Mouse (Mus musculus) liver, postnatal 0 days (tissue): ENCODE data around the gene Grhpr.

Source experiments
- CTCF ChIP-seq: sonication (generic); IDR thresholded peaks from 2 replicates; pipeline ENCODE4 v1.5.1; 2016; ENCODE audit warnings: antibody characterized with exemption, low read depth
- EP300 ChIP-seq: IDR thresholded peaks from 2 replicates; pipeline ENCODE4 v1.6.1; 2016; ENCODE audit warnings: antibody characterized with exemption, low read depth, mild to moderate bottlenecking

GRCm38 (mm10) chr4:45012105-45012975, 31.1 kb downstream of the Grhpr start, which contains the start of gene Zbtb5:
- TF ChIP-seq CTCF (no peak), EP300 (no peak; the same call in 1 of the 2 replicates)
